Mouse (Mus musculus): ENCODE results near the gene Rnf217. TPM values are rescaled to one million over a fixed set of nuclear protein-coding genes. Genes with fewer than 3 reads are reported as not detected.

Gene Rnf217
- polyA plus RNA-seq, 1 experiment from 2014 or later = 1.5 TPM

DNA sequence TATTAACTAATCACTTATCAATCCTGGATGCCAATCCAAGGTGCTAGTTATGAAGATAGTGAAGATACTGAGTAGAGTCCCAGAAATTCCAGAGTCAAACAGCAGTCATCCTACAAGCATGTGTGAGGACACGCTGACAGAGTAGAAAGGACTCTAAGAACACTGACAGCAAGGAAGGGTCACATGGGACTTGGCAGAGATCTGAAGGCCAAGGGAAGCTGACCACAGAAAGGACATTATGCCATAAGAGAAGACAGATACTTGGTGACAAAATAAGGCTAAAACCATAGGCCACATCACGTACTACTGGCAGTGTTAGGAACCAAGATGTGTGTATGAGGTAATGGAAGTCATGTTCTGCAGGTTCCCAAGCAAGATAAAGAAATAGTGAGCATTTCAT, 11.1 kb downstream of the Rnf217 start:
- WGBS = 90% methylated on average over 2 of the region's 2 CpGs

DNA sequence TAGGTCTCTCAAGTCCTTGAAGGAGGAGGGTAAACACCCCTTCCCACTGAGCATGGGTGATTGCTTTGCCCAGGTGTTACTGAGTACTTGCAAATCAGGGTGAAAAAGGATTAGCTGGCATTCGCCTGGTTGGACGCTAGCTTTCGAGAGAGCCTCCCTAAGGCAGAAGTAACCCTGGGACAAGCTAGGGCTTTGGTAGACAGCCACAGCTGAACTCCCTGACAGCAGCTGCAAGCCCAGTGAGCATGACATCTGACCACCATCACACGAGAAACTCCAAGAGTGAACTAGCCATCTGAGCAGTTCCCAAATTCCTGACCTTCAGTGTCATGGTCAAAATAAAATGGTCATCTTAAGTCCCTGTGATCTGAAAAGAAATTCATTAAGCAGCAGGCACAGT, 12.2 kb downstream of the Rnf217 start:
- H3K9me3 ChIP-seq (replicated peaks) = no peaks in the 10 kb centered on the region
- H3K4me2 ChIP-seq = no peak overlapping the region
- no peaks in the 10 kb centered on the region for H3K27me3 ChIP-seq
- H3K27ac ChIP-seq = no peak overlapping the region
- 44% methylated on average over 4 of the region's 4 CpGs for WGBS
- H3K4me3 ChIP-seq = no peak overlapping the region
- no peak overlapping the region for H3K9ac ChIP-seq
- ATAC-seq = no peak
- peaks cover 30% of the 10 kb centered on the region for H3K4me1 ChIP-seq
- no peaks in the 10 kb centered on the region for H3K36me3 ChIP-seq (ENCODE audit: poor library complexity, severe bottlenecking)

More for the DNA sequence above, 11.1 kb downstream of the Rnf217 start:
- no peaks in the 10 kb centered on the region for H3K9me3 ChIP-seq (replicated peaks)
- no peaks in the 10 kb centered on the region for H3K27me3 ChIP-seq
- no peak for ATAC-seq
- H3K36me3 ChIP-seq (ENCODE audit: poor library complexity, severe bottlenecking) = no peaks in the 10 kb centered on the region
- H3K4me2 ChIP-seq = no peak overlapping the region
- H3K4me1 ChIP-seq = peaks cover 20% of the 10 kb centered on the region
- H3K27ac ChIP-seq = no peak overlapping the region
- no peak overlapping the region for H3K4me3 ChIP-seq
- no peak overlapping the region for H3K9ac ChIP-seq

DNA sequence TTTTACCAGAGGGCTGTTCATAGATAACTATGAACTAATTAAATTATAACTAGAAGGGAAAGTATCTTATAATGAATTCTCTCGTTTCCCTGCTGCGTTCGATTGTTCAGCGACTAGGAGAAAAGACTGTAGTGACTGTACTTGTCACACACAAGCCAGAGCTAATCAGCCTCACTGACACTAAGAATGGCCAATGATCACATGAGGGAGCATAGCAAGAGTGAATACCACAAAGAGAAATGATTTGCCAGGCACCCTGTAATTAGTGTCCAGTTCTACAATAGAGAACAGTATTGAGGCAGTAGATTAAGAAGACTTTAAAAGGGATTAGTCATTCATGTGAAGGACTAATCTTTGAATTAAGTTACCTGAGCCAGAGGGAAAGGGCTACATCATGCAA, 13.7 kb downstream of the Rnf217 start:
- H3K4me3 ChIP-seq = no peak overlapping the region
- H3K36me3 ChIP-seq (ENCODE audit: poor library complexity, severe bottlenecking) = no peaks in the 10 kb centered on the region
- no peaks in the 10 kb centered on the region for H3K27me3 ChIP-seq
- no peak overlapping the region for H3K27ac ChIP-seq
- ATAC-seq = peak; percentile 17; the same call in 1 of the 2 replicates
- H3K4me1 ChIP-seq = peaks cover 30% of the 10 kb centered on the region
- H3K4me2 ChIP-seq = no peak overlapping the region
- no peaks in the 10 kb centered on the region for H3K9me3 ChIP-seq (replicated peaks)
- WGBS = 30% methylated on average over 4 of the region's 4 CpGs
- no peak overlapping the region for H3K9ac ChIP-seq

DNA sequence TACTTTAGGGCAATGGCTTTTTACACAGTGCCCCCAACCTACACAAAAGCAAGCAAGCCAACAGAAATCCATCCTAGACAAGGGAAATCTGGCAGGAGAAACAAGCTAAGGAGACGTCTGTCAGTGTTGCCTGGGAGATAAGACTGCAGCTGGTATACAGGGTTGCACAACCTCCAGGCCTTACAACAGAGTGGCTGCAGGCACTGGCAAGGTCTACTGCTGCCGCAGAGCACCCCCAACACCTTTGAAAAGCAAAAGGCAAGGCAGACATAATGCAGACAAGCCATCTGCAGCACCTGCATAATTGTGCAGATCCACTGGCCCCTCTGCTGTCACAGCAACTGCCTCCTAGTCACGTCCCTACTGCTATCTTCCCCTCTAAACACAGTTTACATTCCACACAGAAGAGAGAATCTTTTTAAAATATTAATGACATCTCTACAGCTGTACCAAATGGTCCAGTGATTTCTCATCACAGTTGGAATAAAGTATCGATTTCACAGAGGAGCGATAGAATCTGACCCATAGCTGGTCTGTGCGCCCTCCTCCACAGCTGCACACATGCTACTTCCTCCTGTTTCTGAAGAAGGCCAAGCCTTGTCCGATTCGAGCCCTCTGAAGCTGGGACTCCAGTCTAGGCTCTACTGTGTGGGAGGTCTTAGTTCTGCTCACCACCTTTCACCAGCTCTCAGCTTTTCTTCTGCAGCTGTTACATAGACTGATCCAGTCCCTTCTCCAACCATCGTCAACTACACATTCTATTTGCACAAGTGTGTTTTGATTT, 16.1 kb downstream of the Rnf217 start:
- Histone ChIP-seq H3K27ac (peak overlapping the region; percentile 73), H3K4me2 (0 out of 2 replicates have a peak overlapping the region, but pooled peaks have one; percentile 7), H3K4me3 (no peak overlapping the region), H3K9me3 (replicated peaks) (no peaks in the 10 kb centered on the region), H3K4me1 (peaks cover 30% of the 10 kb centered on the region), H3K9ac (0 out of 2 replicates have a peak overlapping the region, but pooled peaks have one; percentile 18), H3K27me3 (no peaks in the 10 kb centered on the region), H3K36me3 (ENCODE audit: poor library complexity, severe bottlenecking) (no peaks in the 10 kb centered on the region)
- 59% methylated on average over 9 of the region's 9 CpGs for WGBS
- ATAC-seq = peak; percentile 92

DNA sequence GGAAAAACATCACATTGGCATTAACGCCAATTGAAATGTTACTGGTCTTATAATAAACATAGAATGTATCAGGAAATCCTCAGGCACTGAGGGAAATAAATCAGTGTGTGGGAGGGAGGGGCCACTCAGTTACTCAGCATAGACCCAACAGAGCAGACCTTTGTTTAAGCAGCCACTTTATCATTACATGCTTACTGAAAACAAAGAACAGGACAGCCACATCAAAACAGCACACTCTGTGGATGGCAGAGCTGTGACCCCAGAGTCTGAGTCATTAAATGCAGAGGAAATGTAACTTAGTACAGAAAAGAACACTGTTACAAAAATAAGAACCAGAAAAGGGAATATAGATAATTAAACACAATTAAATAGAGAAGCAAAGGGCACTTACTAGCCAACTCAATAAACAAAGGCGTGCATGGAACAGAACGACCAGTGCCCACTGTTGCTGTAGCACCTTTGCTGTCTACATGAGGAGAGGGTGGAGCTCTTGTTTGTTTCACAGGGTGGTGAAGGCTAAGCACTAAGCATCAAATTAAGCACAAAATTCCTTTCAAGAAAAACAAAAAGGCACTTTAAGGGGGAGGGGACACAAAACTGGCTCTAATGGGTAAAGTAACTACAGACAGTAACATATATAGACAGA, 16.8 kb downstream of the Rnf217 start:
- 0 out of 2 replicates have a peak overlapping the region, but pooled peaks have one; percentile 8 for H3K9ac ChIP-seq
- H3K4me1 ChIP-seq = peaks cover 30% of the 10 kb centered on the region
- H3K27me3 ChIP-seq = no peaks in the 10 kb centered on the region
- no peaks in the 10 kb centered on the region for H3K9me3 ChIP-seq (replicated peaks)
- WGBS = 40% methylated on average over 3 of the region's 3 CpGs
- no peaks in the 10 kb centered on the region for H3K36me3 ChIP-seq (ENCODE audit: poor library complexity, severe bottlenecking)
- peak; percentile 68 for ATAC-seq
- H3K4me3 ChIP-seq = no peak overlapping the region
- 0 out of 2 replicates have a peak overlapping the region, but pooled peaks have one; percentile 7 for H3K4me2 ChIP-seq
- peak overlapping the region; percentile 73 for H3K27ac ChIP-seq

DNA sequence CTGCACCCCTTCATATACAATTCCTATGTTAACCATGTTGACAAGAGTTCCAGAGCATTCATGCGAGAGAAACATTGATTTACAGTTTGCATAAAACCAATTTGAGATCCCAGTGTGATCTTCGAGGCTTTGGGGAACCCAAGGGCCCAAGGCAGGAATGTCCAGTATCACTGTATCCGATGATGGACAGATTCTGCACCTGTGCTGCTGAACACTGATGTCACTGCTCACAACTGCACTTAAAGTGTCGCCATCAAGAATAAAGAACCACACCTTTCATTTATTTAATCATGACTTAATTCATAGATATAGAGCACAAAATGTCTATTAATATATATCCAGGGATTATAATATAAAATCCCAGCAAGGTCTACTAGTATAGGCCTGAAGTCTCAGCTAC, 28.3 kb downstream of the Rnf217 start:
- no peaks in the 10 kb centered on the region for H3K27me3 ChIP-seq
- H3K27ac ChIP-seq = no peak overlapping the region
- no peak for ATAC-seq
- H3K9me3 ChIP-seq (replicated peaks) = no peaks in the 10 kb centered on the region
- whole genome bisulfite sequencing = 93% methylated on average over 4 of the region's 4 CpGs
- no peak overlapping the region for H3K4me3 ChIP-seq
- H3K9ac ChIP-seq = no peak overlapping the region
- H3K4me1 ChIP-seq = no peaks in the 10 kb centered on the region
- H3K4me2 ChIP-seq = no peak overlapping the region
- no peaks in the 10 kb centered on the region for H3K36me3 ChIP-seq (ENCODE audit: poor library complexity, severe bottlenecking)

DNA sequence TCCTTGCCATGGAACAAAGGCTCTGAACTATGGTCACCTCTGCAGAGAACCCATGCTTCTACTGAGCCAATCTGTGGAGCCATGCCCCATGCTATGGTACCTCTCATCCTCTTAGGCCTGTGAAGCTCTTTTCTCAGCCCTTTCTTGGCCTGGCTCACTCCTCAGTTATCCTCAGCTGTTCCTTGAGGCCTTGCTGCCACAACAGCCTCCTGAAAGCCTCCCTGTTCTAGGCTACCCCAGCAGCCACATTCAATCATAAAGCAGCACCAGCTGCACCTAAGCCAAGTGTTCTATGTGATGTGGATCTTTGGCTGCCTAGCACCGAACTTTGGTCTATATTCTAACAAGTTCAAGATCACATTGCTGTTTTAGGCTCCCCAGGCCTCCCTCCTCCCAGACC, 28.9 kb downstream of the Rnf217 start:
- no peaks in the 10 kb centered on the region for H3K4me1 ChIP-seq
- no peaks in the 10 kb centered on the region for H3K36me3 ChIP-seq (ENCODE audit: poor library complexity, severe bottlenecking)
- WGBS = 96% methylated on average over 1 of the region's 1 CpGs
- no peak overlapping the region for H3K9ac ChIP-seq
- H3K9me3 ChIP-seq (replicated peaks) = no peaks in the 10 kb centered on the region
- ATAC-seq = no peak
- H3K27me3 ChIP-seq = no peaks in the 10 kb centered on the region
- H3K27ac ChIP-seq = no peak overlapping the region
- no peak overlapping the region for H3K4me3 ChIP-seq
- no peak overlapping the region for H3K4me2 ChIP-seq

DNA sequence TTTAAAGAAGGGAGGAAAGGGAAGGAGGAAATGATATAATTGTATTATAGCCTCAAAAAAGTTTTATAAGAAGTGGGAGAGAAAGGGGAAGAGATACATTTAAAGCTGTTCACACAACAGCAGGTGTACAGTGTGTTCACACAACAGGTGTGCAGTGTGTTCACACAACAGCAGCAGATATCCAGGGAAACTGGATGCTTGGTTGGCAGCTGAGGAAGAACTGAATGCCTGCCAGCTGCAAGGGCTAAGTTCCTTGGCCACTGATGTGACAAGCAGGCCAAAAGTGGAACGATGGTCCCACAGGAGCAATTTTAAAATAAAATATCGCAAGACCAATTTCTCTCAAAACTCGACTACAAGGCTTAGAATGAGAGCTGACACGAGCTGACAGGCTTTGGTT, 35.7 kb downstream of the Rnf217 start:
- no peak overlapping the region for H3K9ac ChIP-seq
- ATAC-seq = no peak
- no peak overlapping the region for H3K4me2 ChIP-seq
- 90% methylated on average over 4 of the region's 4 CpGs for WGBS
- H3K27me3 ChIP-seq = no peaks in the 10 kb centered on the region
- no peaks in the 10 kb centered on the region for H3K4me1 ChIP-seq
- no peaks in the 10 kb centered on the region for H3K9me3 ChIP-seq (replicated peaks)
- no peak overlapping the region for H3K4me3 ChIP-seq
- no peak overlapping the region for H3K27ac ChIP-seq
- no peaks in the 10 kb centered on the region for H3K36me3 ChIP-seq (ENCODE audit: poor library complexity, severe bottlenecking)

DNA sequence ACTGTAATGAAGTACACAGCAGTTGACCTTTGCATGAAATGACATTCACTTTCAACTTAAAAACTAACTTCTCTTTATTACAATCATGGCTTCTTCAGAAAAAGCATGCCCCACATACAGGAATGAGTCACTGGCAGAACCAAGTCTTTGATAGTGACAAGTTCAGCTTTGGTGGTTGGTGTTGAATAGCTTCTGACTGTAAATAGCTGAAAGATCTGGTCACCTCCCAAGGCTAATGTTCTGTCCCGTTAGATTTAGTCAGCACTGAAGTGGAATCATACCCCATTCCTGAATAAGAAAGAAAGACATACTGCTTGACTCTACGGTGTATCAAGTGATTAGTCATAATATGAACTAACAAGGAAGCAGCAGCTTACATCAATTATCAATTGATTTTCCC, 51.7 kb downstream of the Rnf217 start:
- ATAC-seq = no peak
- no peaks in the 10 kb centered on the region for H3K36me3 ChIP-seq (ENCODE audit: poor library complexity, severe bottlenecking)
- 81% methylated on average over 2 of the region's 2 CpGs for WGBS

DNA sequence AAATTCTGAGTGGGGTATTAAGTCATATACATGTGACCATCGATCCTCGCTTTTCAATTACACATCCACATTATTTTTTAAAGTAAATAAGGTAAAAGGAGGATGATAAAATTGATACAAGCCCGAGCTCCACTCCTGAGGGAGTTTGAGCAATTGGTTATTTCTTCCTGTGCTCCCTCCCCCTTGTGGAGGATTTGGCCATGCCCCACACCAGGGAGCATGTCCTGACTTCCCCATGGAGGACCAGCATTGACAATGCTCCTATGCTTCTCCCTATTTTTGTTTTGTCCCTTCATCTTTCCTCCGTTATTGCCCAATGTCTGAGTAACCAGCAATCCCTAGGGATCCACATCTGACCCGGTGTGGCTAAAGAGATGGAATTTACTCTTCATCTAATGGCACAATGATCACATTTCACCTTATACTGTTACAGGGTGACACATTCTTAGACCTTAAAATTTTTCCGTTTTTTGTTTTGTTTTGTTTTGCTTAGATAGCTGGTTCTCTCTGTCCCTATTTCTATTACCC, 53.5 kb downstream of the Rnf217 start:
- Histone ChIP-seq H3K4me3 (no peak overlapping the region), H3K27me3 (no peaks in the 10 kb centered on the region), H3K4me2 (no peak overlapping the region), H3K4me1 (0 out of 2 replicates have a peak, but pooled peaks cover 10% of the 10 kb centered on the region), H3K27ac (no peak overlapping the region), H3K36me3 (ENCODE audit: poor library complexity, severe bottlenecking) (no peaks in the 10 kb centered on the region), H3K9ac (no peak overlapping the region), H3K9me3 (replicated peaks) (no peaks in the 10 kb centered on the region)
- no peak for ATAC-seq
- 88% methylated on average over 6 of the region's 6 CpGs for WGBS

More for the DNA sequence above, 51.7 kb downstream of the Rnf217 start:
- no peak overlapping the region for H3K9ac ChIP-seq
- no peak overlapping the region for H3K4me3 ChIP-seq
- no peaks in the 10 kb centered on the region for H3K9me3 ChIP-seq (replicated peaks)
- no peaks in the 10 kb centered on the region for H3K27me3 ChIP-seq
- no peak overlapping the region for H3K4me2 ChIP-seq
- H3K27ac ChIP-seq = no peak overlapping the region
- H3K4me1 ChIP-seq = no peaks in the 10 kb centered on the region

DNA sequence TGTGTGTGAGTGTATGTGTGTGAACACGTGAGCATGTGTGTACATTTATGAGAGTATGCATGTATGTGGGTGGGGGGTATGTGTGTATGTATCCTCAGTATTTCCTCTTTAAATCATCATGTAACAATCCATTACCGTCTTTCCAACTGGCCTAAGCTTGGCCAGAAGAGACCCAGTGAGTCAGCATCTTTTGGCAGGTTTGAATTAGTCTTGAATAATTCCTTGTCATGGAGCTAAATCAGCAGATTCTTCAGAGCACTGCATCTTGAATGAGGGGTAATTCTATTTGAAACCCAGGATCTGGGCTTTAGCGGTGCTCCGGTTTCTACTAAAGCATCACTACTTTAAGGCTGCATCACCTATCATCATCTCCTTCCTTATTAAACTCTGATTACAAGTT, 55.7 kb downstream of the Rnf217 start:
- WGBS = 96% methylated on average over 4 of the region's 4 CpGs

DNA sequence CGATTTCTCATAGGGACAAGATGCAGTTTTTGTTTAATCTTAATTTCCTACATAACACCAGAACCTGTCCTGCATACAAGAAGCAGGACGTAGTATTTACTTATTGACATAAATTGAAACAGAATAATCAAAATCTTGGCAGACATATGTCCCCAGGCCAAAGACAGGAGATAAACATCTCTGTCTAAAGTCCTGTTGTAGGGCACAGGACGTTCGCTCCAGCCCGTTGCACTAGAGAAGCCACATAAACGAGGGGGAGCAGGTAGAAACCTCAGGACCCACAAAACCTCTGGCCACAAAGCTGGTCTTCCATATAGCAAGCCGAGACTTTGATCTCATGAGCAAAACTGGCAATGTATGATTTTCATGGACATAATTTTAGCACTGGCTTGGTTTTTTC, 57.1 kb downstream of the Rnf217 start:
- Histone ChIP-seq H3K27me3 (no peaks in the 10 kb centered on the region), H3K27ac (peak overlapping the region; percentile 31; the same call in 1 of the 2 replicates), H3K9me3 (replicated peaks) (no peaks in the 10 kb centered on the region), H3K36me3 (ENCODE audit: poor library complexity, severe bottlenecking) (no peaks in the 10 kb centered on the region), H3K9ac (no peak overlapping the region), H3K4me3 (no peak overlapping the region), H3K4me1 (0 out of 2 replicates have a peak, but pooled peaks cover 10% of the 10 kb centered on the region), H3K4me2 (no peak overlapping the region)
- WGBS = 79% methylated on average over 7 of the region's 7 CpGs
- peak; percentile 8; the same call in 1 of the 2 replicates for ATAC-seq

More for the DNA sequence above, 55.7 kb downstream of the Rnf217 start:
- no peak overlapping the region for H3K4me2 ChIP-seq
- no peak overlapping the region for H3K9ac ChIP-seq
- no peaks in the 10 kb centered on the region for H3K9me3 ChIP-seq (replicated peaks)
- ATAC-seq = no peak
- H3K27me3 ChIP-seq = no peaks in the 10 kb centered on the region
- H3K4me1 ChIP-seq = 0 out of 2 replicates have a peak, but pooled peaks cover 10% of the 10 kb centered on the region
- H3K27ac ChIP-seq = no peak overlapping the region
- H3K4me3 ChIP-seq = no peak overlapping the region
- H3K36me3 ChIP-seq (ENCODE audit: poor library complexity, severe bottlenecking) = no peaks in the 10 kb centered on the region

All from forebrain, embryonic 13.5 days (tissue).